Mouse (Mus musculus): ENCODE data around the gene Itga11. TPM values are rescaled to one million over a fixed set of nuclear protein-coding genes. Genes with fewer than 3 reads are reported as not detected.
A peak's percentile ranks its signal among the peaks of the same experiment; 100 is the strongest.

Itga11 gene
- polyA plus RNA-seq, 1 experiment from 2014 or later: 3.4 TPM

DNA sequence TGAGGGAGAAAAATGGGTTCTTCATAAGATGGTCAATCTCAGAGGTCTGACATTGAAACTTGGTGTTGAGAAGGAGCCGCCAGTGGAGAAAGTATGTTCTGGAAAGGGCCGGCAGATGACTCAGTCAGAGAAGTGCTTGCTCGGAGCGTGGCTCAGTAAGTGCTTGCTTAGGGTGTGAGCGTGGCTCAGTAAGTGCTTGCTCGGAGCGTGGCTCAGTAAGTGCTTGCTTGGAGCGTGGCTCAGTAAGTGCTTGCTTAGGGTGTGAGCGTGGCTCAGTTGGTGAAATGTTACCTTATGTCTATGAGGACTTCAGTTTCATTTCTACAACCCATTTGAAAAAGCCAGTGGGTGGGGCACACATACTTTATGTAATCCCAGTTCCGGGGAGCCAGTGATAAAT lies 12.1 kb downstream of the Itga11 start:
- Histone ChIP-seq H3K4me2 (no peak overlapping the region), H3K27ac (no peak overlapping the region), H3K4me1 (peaks cover 24% of the 10 kb centered on the region), H3K27me3 (no peaks in the 10 kb centered on the region), H3K9ac (no peak overlapping the region), H3K4me3 (no peak overlapping the region), H3K9me3 (no peaks in the 10 kb centered on the region), H3K36me3 (no peaks in the 10 kb centered on the region)
- ATAC-seq (ENCODE audit: insufficient number of reproducible peaks, insufficient read depth, low FRiP score, low TSS enrichment, low read depth): no peak
- 92% methylated on average over 10 of the region's 10 CpGs for WGBS

DNA sequence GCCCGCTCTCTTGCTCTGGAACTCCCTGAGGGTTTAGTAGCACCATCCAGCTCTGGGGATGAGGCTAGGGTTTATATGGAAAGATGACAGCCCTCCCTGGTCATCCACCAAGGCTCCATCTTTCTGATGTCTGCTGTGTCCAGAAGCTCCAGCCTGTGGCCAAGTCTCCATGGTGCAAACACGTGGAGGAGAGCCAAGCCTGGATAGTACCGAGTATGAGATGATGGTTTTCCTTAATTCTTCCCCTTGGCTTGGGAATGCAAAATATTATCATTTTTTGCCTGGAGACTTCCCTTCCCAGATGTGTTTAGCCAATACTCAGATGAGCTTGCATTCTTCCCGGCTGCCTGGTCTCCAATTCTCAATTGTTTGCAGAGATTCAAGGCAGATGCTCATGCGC lies 16.4 kb downstream of the Itga11 start:
- H3K27ac ChIP-seq: no peak overlapping the region
- H3K4me2 ChIP-seq: no peak overlapping the region
- 56% methylated on average over 5 of the region's 5 CpGs for WGBS
- ATAC-seq (ENCODE audit: insufficient number of reproducible peaks, insufficient read depth, low FRiP score, low TSS enrichment, low read depth): no peak
- no peaks in the 10 kb centered on the region for H3K36me3 ChIP-seq
- H3K9ac ChIP-seq: no peak overlapping the region
- H3K9me3 ChIP-seq: no peaks in the 10 kb centered on the region
- no peaks in the 10 kb centered on the region for H3K27me3 ChIP-seq
- H3K4me3 ChIP-seq: no peak overlapping the region
- peaks cover 31% of the 10 kb centered on the region for H3K4me1 ChIP-seq

- Histone ChIP-seq H3K4me2 (no peak overlapping the region), H3K27me3 (no peaks in the 10 kb centered on the region), H3K4me1 (peaks cover 31% of the 10 kb centered on the region), H3K9ac (no peak overlapping the region), H3K36me3 (no peaks in the 10 kb centered on the region), H3K4me3 (no peak overlapping the region), H3K27ac (no peak overlapping the region), H3K9me3 (no peaks in the 10 kb centered on the region)
- 83% methylated on average over 9 of the region's 9 CpGs for WGBS
- no peak for ATAC-seq (ENCODE audit: insufficient number of reproducible peaks, insufficient read depth, low FRiP score, low TSS enrichment, low read depth)
Observed at GRCm38 (mm10) chr9:62695210-62695609, 17.6 kb downstream of the Itga11 start.

DNA sequence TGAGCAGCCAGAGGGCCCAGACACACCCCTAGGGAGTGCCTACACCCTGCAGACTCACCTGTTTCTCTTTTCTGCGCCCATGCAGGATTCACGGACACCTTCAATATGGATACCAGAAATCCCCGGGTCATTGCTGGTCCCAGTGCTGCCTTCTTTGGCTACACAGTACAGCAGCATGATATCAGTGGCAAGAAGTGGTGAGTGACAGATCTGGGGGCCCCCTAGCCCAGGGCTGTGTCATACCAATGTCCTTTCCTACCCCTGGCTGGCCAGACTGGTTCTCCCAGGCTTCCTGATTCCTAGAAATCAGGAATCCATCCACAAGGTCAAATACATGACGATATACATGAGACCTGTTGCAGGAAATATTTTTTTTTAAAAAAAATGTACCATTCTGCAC lies 19.2 kb downstream of the Itga11 start:
- H3K27ac ChIP-seq: no peak overlapping the region
- H3K9me3 ChIP-seq: no peaks in the 10 kb centered on the region
- H3K9ac ChIP-seq: no peak overlapping the region
- 79% methylated on average over 4 of the region's 4 CpGs for WGBS
- no peaks in the 10 kb centered on the region for H3K27me3 ChIP-seq
- no peak for ATAC-seq (ENCODE audit: insufficient number of reproducible peaks, insufficient read depth, low FRiP score, low TSS enrichment, low read depth)
- H3K4me2 ChIP-seq: no peak overlapping the region
- peaks cover 22% of the 10 kb centered on the region for H3K4me1 ChIP-seq
- H3K4me3 ChIP-seq: no peak overlapping the region
- H3K36me3 ChIP-seq: no peaks in the 10 kb centered on the region

DNA sequence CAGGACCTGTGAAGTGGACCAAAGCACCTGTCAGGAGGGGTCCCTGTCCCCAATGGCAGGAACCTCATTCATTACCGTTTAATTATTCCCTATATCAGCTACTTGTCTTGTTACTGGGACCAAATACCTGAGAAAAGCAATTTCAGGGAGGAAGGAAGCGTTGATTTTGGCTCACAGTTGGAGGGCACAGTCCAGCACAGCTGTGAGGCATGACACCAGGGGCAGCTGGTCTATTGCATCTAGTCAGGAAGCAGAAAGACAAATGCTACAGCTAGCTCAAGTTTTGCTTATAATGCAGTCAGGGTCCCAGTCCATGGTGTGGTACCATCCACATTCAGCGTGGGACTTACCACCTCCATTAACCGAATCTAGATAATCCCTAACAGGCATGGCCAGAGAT lies 29.6 kb downstream of the Itga11 start:
- H3K4me2 ChIP-seq: no peak overlapping the region
- ATAC-seq (ENCODE audit: insufficient number of reproducible peaks, insufficient read depth, low FRiP score, low TSS enrichment, low read depth): no peak
- H3K36me3 ChIP-seq: no peaks in the 10 kb centered on the region
- H3K27ac ChIP-seq: no peak overlapping the region
- H3K27me3 ChIP-seq: no peaks in the 10 kb centered on the region
- peaks cover 24% of the 10 kb centered on the region for H3K4me1 ChIP-seq
- no peak overlapping the region for H3K9ac ChIP-seq
- H3K9me3 ChIP-seq: no peaks in the 10 kb centered on the region
- 75% methylated on average over 4 of the region's 4 CpGs for WGBS
- H3K4me3 ChIP-seq: no peak overlapping the region

DNA sequence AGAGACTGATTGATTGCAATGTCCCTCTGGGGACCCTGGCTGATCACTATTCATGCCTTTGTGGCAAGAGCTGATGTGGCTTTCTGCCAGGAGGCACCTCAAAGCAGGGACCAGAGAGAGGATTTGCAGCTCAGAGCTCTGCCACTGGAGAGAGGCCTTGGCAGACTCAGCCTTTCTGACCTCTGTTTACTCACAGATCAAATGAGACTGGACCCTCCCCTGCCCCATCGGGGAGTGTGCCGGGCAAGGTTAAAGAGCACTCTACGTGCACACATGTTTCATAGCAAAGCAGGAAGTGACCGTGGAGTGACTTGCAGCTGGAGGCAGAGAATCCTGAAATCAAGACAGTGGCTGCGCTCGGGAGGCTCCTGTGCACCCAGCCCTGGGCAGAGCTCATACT lies 30.2 kb downstream of the Itga11 start:
- Histone ChIP-seq H3K9ac (peak overlapping the region; percentile 32; the same call in 1 of the 2 replicates), H3K4me1 (peaks cover 30% of the 10 kb centered on the region), H3K9me3 (no peaks in the 10 kb centered on the region), H3K27me3 (no peaks in the 10 kb centered on the region), H3K4me2 (no peak overlapping the region), H3K36me3 (no peaks in the 10 kb centered on the region), H3K4me3 (no peak overlapping the region), H3K27ac (peak overlapping the region; percentile 70; the same call in 1 of the 2 replicates)
- WGBS: 18% methylated on average over 6 of the region's 6 CpGs
- ATAC-seq (ENCODE audit: insufficient number of reproducible peaks, insufficient read depth, low FRiP score, low TSS enrichment, low read depth): no peak

DNA sequence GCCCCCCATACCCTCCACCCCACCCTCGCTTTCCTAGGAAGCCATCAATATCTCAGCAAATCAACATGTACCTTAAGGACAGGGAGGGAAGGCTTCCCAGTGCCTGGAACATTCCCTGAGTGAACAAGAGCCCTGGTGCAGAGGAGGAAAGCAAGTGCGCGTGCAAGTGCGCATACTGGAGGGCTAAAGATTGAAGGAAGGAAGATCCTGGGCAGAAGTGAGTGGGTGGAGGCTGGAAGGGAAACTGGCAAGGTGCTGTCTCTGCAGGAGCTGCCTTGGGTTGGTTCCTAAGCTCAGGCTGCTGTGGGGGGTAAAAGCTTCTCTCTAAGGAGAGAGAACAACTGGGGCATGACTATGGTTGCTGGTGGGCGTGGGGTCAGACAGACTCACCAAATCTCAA lies 32.4 kb downstream of the Itga11 start:
- 94% methylated on average over 5 of the region's 5 CpGs for WGBS

GRCm38 (mm10) chr9:62712374-62712773 lies 34.7 kb downstream of the Itga11 start:
- no peak for ATAC-seq (ENCODE audit: insufficient number of reproducible peaks, insufficient read depth, low FRiP score, low TSS enrichment, low read depth)
- no peak overlapping the region for H3K4me2 ChIP-seq
- no peak overlapping the region for H3K4me3 ChIP-seq
- no peaks in the 10 kb centered on the region for H3K36me3 ChIP-seq
- peak overlapping the region; percentile 78 for H3K27ac ChIP-seq
- H3K4me1 ChIP-seq: peaks cover 36% of the 10 kb centered on the region
- 51% methylated on average over 6 of the region's 6 CpGs for WGBS
- no peaks in the 10 kb centered on the region; the same call in 1 of the 2 replicates for H3K9me3 ChIP-seq
- H3K9ac ChIP-seq: no peak overlapping the region
- H3K27me3 ChIP-seq: no peaks in the 10 kb centered on the region

More for the DNA sequence above, 32.4 kb downstream of the Itga11 start:
- Histone ChIP-seq H3K9ac (no peak overlapping the region), H3K27ac (no peak overlapping the region), H3K36me3 (no peaks in the 10 kb centered on the region), H3K4me1 (peaks cover 34% of the 10 kb centered on the region), H3K27me3 (no peaks in the 10 kb centered on the region), H3K4me2 (no peak overlapping the region), H3K9me3 (no peaks in the 10 kb centered on the region; the same call in 1 of the 2 replicates), H3K4me3 (no peak overlapping the region)
- no peak for ATAC-seq (ENCODE audit: insufficient number of reproducible peaks, insufficient read depth, low FRiP score, low TSS enrichment, low read depth)

DNA sequence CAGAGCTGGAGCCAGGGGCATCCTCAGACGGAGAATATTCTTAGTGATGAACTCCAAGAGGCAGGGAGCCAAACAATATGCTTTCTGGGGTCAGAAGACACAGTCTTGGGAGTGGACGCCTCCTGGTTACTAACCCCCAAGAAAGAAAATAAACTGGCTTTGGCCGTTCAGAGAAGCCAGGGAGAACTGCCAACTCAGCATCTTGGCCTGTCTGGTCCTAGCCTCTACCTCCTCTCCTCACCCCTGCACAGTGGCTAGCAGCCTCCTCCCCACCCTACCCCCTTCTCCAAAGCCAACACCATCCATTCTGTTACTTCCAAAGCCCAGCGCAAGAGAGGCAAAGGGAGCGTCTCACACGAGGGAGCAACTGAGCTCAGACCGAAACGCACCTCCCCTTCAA lies 35.4 kb downstream of the Itga11 start:
- Histone ChIP-seq H3K4me2 (no peak overlapping the region), H3K27ac (peak overlapping the region; percentile 78), H3K27me3 (no peaks in the 10 kb centered on the region), H3K9me3 (no peaks in the 10 kb centered on the region; the same call in 1 of the 2 replicates), H3K4me3 (no peak overlapping the region), H3K9ac (no peak overlapping the region), H3K36me3 (no peaks in the 10 kb centered on the region), H3K4me1 (peaks cover 37% of the 10 kb centered on the region)
- 76% methylated on average over 8 of the region's 8 CpGs for WGBS
- no peak for ATAC-seq (ENCODE audit: insufficient number of reproducible peaks, insufficient read depth, low FRiP score, low TSS enrichment, low read depth)

DNA sequence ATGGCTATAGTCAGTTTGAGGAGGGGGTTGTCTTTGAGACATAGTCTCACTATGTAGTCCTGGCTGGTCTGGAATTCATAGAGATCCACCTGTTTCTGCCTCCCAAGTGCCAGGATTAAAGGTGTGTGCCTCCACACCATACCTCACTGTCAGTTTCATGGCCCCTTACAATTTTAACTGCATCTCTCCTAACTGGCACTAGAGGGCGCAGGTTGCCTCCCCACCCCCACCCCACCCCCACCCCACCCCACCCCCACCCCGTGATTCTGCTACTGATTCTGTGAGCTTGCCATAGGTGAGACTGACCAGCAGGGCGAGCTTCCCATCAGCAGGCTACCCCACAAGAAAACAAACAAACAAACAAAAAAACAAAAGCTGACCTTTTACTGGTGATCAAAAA lies 36.7 kb downstream of the Itga11 start:
- Histone ChIP-seq H3K4me1 (peaks cover 37% of the 10 kb centered on the region), H3K27ac (no peak overlapping the region), H3K9ac (no peak overlapping the region), H3K4me3 (no peak overlapping the region), H3K9me3 (no peaks in the 10 kb centered on the region; the same call in 1 of the 2 replicates), H3K36me3 (no peaks in the 10 kb centered on the region), H3K27me3 (no peaks in the 10 kb centered on the region), H3K4me2 (no peak overlapping the region)
- WGBS: 39% methylated on average over 3 of the region's 3 CpGs
- ATAC-seq (ENCODE audit: insufficient number of reproducible peaks, insufficient read depth, low FRiP score, low TSS enrichment, low read depth): no peak

DNA sequence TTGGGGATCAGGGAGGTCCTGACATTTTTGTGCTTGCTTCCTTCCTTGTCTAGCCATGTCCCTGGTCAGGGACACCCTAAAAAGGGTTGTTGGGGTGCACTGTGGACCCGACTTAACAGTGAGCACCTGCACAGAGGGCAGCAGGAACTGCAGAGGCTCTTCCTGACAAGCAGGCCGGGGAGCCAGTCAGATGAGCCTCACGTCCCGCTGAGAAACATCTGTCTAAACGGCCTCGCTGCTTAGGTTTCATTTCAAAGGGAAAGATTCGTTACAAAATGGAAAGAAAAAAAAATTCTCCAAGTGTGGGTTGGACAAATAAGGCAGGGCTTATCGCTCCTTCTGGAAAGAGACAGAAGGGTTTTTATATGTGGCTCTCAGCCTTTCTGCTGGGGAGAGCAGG lies 40.4 kb downstream of the Itga11 start:
- no peak for ATAC-seq (ENCODE audit: insufficient number of reproducible peaks, insufficient read depth, low FRiP score, low TSS enrichment, low read depth)
- WGBS: 10% methylated on average over 8 of the region's 8 CpGs
- Histone ChIP-seq H3K9ac (peak overlapping the region; percentile 16; the same call in 1 of the 2 replicates), H3K9me3 (no peaks in the 10 kb centered on the region; the same call in 1 of the 2 replicates), H3K36me3 (no peaks in the 10 kb centered on the region), H3K4me3 (no peak overlapping the region), H3K27ac (peak overlapping the region; percentile 69), H3K4me1 (peaks cover 54% of the 10 kb centered on the region), H3K4me2 (no peak overlapping the region; the same call in 1 of the 2 replicates), H3K27me3 (no peaks in the 10 kb centered on the region)

- no peak overlapping the region for H3K9ac ChIP-seq
- 44% methylated on average over 2 of the region's 2 CpGs for WGBS
- no peak overlapping the region for H3K4me2 ChIP-seq
- H3K36me3 ChIP-seq: no peaks in the 10 kb centered on the region
- peak; percentile 58; the same call in 1 of the 2 replicates for ATAC-seq (ENCODE audit: insufficient number of reproducible peaks, insufficient read depth, low FRiP score, low TSS enrichment, low read depth)
- H3K27ac ChIP-seq: peak overlapping the region; percentile 82
- H3K4me1 ChIP-seq: peaks cover 73% of the 10 kb centered on the region
- no peaks in the 10 kb centered on the region for H3K9me3 ChIP-seq
- no peak overlapping the region for H3K4me3 ChIP-seq
- H3K27me3 ChIP-seq: no peaks in the 10 kb centered on the region
Observed at GRCm38 (mm10) chr9:62721791-62722190, 44.2 kb downstream of the Itga11 start.
